Mouse (Mus musculus) frontal cortex, adult (tissue): ENCODE data around the gene Spin1.

ENCODE experiments used
- ATAC-seq: cut with Nextera tagmentation; 2 replicates; pipeline ENCODE4 v1.9.2; 2017; ENCODE audit warnings: mild to moderate bottlenecking, moderate library complexity, mixed read lengths; ENCODE audit not compliant: low TSS enrichment

Gene Spin1

DNA sequence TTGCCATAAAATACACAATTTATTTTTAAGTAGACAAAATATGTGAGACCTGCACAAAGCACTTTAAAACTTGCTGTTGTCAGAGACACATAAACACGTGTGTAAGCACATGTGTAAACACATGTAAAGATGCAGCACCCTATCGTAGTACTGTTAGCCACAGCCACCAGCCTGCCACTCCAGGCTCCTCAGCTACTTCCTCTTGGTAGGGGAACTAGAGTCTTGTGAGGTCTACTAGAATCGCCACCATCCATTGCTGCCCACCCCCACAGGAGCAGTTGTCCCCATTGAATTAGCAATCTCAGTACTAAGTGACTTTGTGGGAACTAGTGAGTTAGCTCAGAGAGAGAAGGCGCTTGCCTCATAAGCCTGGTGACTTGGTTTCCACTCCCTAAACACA is 35.6 kb downstream of the Spin1 start:
- 0 out of 2 replicates have a peak, but pooled peaks have one; percentile 5 for ATAC-seq

- ATAC-seq = peak; percentile 77
These were observed 36.5 kb downstream of the Spin1 start for GRCm38 (mm10) chr13:51136996-51137701.

- no peak for ATAC-seq
These were observed 37.0 kb downstream of the Spin1 start for GRCm38 (mm10) chr13:51137702-51138031.

DNA sequence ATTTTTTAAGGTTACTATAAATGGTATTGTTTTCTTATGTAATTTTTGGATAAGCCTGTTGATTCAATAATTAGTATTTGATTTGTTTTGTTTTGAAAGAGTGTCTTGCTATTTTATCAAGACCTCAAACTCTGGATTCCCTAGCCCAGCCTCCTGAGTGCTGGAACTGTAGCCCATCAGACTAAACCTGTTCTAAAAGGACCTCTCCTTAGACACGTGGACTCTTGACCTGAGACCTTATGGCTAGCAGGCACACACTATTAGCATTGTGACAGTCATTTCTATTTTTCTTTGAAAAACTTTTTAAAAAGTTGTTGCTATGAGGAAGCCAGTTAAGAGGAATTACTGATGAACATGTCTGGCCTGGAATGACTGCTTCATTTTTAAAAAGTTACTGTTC is 46.4 kb downstream of the Spin1 start:
- no peak for ATAC-seq

DNA sequence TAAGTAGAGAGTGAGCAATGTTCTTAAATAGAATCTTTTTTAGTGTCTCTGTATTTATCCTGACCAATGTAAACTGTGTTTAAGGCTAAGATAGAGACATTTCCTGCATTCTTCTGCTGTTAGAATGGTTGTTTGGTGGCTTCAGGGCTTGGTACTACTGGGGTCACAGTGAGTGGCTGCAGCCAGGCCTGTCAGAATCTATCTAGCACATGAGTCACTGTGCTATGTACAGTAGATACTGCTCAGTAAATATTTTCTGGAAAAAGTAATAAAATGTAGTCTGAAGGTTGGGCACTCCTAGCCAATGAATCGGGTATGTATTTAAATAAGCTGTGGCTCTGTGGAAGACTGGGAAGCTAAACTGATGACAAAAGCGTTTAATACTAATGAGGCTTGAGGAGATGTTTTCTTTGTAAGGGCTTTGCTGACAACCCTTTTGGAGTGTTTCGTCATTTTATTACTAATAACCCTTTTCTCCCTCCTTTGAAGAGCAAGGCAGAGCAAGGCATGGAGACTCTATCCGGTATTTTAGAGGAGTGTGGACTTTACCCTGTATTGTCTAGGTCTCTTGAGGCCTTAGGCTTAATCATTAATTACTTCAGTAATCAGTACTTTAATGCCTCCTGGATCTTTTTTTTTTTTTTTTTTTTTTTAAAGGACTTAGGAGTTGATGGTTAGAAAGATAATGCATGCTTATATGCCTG is 52.4 kb downstream of the Spin1 start:
- ATAC-seq = no peak

DNA sequence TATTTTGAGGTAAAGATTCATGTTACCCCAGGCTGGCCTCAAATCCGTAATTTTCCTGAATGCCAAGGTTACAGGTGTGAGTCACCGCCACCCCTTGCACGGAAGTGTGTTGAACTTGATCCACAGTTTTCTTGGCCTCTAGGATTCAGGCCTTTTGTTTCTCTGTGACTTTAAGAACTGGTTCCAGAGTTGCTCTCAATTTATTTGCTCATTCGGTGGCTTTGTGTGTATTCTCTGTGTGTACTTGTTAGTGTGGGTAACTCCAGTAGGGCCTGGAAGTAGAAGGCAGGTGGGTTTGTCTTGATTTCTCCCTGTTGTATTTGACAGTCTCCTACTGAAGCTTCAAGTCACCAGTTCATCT is 53.0 kb downstream of the Spin1 start:
- no peak for ATAC-seq

- peak; percentile 58 for ATAC-seq
These were observed 54.7 kb downstream of the Spin1 start for GRCm38 (mm10) chr13:51155178-51156013.

DNA sequence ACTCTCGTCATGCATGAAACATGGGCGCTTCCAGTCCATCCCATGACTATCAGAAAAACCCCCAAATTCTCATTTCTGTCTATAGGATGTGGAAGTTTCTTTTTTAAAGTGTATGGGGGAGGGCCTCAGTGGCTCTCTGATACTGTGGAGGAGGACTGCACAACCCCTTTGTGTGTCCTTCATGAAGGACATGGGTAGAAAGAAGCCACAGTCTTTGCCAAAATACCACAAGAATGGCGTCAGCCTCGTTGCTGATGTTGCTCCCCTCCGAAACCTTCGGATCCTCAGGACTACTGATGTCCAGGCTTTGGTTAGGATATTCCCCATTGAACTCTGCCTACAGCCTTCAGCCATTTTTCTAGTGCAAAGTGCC is 55.3 kb downstream of the Spin1 start:
- ATAC-seq = no peak

GRCm38 (mm10) chr13:51157291-51157690 is 56.6 kb downstream of the Spin1 start:
- no peak for ATAC-seq

GRCm38 (mm10) chr13:51161672-51162071 is 61.0 kb downstream of the Spin1 start:
- no peak for ATAC-seq

DNA sequence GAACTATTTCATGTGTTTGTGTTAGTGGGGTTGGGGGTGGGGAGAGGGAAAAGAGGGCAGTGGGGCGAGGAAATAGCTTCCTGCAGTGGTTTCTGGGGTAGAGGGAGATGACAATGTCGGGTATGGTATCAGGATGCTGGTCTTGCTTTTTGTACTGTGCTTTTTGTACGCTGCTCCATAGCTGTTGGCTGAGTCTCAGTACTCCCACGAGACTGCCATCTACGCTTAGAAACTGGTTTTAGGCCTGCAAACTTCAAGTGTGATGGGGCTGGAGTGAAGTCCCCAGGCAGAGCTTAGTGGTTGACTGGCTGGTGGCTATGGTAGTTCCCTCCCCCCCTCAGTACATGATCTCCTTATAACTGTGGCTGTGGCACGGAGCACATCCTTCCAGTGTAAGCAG is 61.6 kb downstream of the Spin1 start:
- ATAC-seq = peak; percentile 91

DNA sequence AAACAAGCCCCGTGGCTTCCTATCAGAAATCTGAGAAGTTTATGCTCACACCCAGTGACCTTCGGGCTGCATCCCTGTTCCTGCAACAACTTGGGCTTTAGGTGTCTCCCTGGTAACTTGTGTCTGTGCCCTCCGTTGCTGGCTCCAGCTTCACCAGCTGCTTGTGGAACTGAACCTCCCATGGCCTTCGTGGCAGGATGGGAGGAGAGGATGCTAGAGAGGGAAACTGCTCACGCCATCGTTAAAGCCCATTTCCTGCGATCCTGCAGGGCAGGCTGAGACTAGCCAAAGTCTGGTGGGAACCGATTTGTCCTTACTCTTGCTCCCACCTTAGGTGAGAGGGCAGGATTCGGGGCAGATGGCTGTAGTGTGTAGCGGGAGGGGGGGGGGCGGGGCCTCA is 66.0 kb downstream of the Spin1 start:
- no peak for ATAC-seq

DNA sequence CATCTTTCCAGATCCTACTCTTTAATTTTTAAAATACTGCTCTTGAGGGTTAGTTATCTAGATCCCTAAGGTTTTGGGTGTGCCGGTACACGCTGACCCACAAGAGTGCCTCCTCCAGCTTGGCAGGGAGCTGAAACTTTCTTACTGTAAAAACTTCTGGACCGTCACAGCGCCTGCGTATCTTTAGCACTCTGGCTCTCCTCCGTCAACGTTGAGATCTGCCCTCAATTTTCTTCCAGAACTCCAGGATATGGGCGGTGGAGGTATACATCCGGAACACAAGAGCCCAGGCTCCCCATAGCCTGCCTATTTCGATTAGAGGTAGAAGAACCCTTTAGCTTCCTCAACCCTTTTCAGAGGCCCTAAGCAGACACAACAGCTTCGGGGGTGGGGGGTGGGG is 69.5 kb downstream of the Spin1 start:
- ATAC-seq = peak; percentile 25; the same call in 1 of the 2 replicates

DNA sequence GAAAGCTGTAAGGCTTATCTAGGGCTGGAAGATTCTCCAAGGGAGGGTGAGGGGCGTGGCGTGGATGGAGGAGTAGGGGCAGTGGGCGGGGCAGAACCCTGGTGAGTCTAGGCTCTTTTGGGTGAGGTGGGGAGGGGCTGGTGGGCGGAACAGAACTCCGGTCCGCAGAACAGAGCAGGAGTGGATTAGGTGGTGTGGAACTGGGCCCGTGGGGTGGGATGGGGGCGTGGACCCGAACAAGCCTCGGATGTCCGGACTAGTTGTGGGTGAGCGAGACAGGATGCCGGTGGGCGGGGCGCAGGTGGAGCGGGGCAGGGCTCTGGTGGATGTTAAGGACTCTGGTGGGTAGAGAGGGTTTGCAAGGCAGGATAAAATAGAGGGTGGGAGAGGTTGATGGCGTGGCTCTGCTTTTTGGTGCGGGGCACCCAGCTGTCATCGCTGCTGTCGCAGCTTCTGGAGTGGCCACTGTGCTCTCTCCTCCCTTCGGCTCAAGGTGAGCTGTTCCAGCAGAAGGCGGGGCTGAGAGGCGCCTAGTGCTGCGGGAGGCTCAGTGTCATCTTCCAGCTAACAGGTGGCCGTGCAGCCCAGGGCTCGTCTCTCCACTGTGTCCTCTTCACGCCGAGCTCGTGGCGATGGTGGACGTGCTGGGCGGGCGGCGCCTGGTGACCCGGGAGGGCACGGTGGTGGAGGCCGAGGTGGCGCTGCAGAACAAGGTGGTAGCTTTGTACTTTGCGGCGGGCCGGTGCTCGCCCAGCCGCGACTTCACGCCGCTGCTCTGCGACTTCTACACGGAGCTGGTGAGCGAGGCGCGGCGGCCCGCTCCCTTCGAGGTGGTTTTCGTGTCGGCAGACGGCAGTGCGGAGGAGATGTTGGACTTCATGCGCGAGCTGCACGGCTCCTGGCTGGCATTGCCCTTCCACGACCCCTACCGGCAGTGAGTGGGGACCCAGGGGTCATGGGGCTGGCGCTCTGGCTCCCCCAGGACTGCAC is 70.3 kb downstream of the Spin1 start, which contains the start of gene Nxnl2:
TSS of gene Nxnl2 (plus strand) at position 332 of the 990 bp plus-strand sequence.
- peak; percentile 69 for ATAC-seq

GRCm38 (mm10) chr13:51172601-51173000 is 71.9 kb downstream of the Spin1 start:
- ATAC-seq = no peak

- ATAC-seq = no peak
These were observed 78.3 kb downstream of the Spin1 start for GRCm38 (mm10) chr13:51178932-51179331.

DNA sequence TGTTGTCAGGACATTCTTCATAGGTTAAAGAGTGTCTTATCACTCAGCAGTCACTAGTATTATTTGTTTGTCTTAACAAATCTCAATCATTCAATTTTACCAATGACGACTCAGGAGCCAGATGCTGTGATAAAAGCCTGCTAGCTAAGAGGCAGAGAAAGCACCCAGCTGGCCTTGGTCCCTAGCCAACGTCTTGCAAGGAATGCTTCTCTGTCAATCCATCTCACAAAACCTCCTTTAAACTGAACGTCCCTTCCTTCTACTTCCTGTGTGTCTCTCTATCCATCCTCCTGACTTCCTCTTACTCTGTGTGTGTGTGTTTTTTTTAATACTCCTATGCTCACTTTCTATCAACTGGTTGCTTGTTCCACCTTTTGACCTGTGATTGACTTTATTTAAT is 78.7 kb downstream of the Spin1 start:
- no peak for ATAC-seq

DNA sequence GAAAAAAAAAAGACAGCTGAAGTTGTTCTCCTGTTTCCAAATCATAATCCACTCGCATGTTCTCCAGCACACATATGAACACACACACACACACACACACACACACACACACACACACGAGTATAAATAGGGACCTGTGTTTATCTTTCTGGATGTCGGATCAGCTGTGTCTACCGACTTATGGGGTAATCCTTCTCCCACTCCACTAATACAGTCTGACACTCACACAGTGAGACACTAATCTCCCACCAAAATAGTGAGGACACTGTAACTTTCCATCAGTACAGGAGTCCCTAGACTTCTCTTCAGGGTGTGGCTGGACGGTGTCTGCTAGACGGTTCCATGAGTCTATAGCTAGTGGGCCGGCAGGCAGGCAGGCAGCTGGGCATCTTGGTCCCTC is 81.6 kb downstream of the Spin1 start:
- ATAC-seq = no peak

DNA sequence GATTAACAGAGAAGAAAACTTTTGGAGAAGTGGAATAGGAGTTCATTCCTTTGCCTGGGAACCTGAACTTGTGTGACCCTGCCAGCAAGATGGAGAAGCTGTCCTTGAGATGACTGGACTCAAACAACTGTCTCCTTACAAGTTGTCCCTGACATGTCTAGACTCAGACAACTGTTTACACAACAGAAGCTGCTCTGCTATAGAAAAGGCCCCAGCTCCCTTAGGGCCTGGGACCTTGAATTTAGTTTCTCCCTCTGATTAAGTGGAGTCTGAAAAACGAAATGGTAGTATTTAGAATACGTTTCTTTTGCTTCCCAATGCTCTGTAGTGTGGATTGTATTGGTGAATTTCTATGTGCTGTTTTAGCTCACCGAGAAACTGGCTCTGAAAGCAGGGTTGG is 84.2 kb downstream of the Spin1 start:
- no peak for ATAC-seq

- no peak for ATAC-seq
These were observed 89.7 kb downstream of the Spin1 start for GRCm38 (mm10) chr13:51190336-51190735.

DNA sequence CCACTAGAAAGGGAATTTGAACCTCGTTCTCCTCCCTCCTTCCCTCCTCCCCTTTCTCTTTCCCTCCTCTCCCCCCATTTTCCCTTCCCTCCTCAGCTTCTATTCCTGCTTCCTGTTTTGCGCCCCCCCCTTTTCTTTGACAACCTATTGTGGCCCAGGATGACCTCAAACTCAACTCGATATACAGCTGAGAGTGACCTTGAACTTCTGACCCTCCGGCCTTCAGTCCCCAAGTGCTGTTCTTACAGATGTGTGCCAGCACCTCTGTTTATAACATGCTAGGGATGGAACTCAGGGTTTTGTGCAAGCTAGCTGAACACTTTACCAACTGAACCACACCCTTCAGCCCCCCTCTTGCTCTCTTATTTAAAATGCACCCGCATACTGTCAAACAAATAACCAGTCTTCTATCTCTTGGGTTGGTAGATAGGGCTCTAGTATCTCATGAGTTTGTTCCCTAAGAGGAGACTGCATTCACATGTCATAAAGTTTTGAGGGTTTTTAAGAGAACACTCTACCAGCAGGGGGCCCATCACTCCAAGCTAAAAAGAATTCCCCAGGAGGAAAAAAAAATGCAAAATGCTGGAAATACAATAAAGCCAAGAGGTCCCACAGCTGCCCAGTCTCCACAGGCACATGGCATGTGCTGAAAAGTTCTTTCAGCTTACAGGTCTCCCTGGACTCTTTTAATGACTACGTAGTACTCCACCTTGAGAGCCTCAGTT is 90.9 kb downstream of the Spin1 start:
- ATAC-seq = peak; percentile 52; the same call in 1 of the 2 replicates
